Mouse (Mus musculus) heart, adult 8-10 months (tissue): Measurements from ENCODE around the gene Otud7a. TPM values are rescaled to one million over a fixed set of nuclear protein-coding genes. Genes with fewer than 3 reads are reported as not detected.
A peak's percentile ranks its signal among the peaks of the same experiment; 100 is the strongest.

Source experiments
- DNase-seq: peaks from one replicate; pipeline ENCODE4 v3.0.0; 2022; ENCODE audit warnings: low spot score
- total RNA-seq, 4 experiments: library from RNA; stranded (reverse); gene quantifications; 2 replicates each; pipeline ENCODE4 v1.2.4; 2022

Gene Otud7a
- total RNA-seq, 4 experiments from 2014 or later, result 0.12 TPM; not detected in 3

DNA sequence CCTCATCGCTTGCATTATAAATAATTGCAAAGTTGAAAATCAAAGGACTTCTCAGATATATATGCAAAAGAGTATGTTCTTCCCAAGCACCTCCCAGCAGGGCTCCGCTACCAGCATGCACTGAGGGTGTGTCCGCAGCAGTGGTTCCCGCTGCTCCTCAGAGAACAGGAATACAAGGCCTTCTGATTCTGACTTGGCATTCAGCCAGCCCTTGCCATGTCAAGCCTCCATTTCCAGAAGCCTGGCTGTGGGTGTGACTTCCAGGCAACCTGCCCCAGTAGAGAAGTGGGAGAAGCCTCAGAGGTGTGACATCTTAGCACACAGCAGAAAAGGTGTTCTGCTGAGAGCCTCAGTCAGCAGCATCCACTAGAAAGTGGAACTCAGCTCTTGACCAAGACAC is 253.4 kb downstream of the Otud7a start:
- no peak for DNase-seq

DNA sequence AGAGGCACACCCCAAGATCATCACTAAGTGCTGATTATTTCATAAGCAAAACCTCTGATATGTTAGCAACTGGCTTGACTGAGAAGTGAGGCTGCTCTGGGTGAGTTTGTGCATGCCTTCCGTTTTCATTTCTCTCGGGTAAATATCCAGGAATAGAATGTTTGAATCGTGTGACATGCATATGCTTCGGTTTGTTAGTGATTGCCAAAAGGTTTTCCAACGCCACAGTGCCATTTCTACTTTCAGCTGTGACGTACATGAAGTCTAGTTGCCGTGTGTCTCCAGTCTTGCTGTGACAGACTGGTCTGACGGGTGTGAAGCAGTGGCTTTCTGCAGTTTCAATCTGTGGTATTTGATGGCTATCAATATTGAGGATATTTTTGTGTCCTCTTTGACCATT is 273.4 kb downstream of the Otud7a start:
- DNase-seq, result no peak

DNA sequence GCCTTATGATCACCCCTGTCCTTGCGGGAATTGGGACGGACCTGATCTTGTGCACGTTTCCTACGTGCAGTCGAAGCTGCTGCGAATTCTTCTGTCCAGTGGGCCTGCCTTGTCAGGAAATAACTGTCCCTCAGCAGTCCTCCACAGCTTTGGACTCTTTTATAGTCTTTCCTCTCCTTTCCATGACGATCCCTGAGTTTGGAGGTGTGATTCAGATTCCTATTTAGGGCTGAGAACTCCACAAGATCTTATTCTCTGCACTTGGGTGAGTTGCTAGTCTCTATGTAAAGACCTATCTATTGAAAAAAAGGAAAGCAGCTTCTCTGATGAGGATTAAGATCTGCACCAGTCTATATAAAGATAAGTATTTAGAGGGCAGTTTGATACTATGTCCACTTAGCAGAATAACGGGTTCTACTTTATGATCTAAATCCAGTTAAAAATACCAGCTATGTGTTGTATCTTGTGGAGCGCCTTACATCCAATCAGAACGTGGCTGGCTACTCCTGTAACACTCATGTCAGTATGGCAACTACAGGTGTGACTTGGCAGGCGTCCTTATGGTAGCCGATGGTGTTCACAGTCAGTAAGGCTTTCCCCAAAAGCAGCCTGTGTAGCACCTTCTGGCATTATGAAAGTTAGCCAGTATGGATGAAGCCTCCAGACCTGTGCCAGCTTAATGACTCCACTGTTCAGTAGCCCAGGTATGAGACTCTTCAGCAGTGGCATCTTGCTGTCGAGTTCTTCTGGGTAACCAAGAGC is 274.8 kb downstream of the Otud7a start:
- DNase-seq, result no peak

DNA sequence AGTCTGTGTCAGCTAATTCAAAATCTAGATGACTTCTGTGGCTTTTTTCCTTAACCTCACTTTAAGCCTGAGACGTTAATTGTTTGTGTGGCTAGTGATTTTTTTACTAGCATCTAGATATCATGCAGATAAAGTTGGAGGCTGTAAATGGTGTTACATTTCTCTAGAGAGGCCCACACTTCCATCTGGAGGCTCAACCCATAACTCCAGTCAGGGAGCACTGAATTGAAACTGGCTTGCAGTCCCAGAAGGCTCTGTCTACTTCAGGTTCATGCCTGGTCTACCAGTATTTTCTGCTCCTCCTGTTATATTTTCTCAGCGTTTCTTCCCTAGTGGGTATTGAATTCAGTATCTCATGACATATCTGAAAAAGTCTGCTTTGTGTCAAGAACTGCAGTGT is 276.1 kb downstream of the Otud7a start:
- no peak for DNase-seq

DNA sequence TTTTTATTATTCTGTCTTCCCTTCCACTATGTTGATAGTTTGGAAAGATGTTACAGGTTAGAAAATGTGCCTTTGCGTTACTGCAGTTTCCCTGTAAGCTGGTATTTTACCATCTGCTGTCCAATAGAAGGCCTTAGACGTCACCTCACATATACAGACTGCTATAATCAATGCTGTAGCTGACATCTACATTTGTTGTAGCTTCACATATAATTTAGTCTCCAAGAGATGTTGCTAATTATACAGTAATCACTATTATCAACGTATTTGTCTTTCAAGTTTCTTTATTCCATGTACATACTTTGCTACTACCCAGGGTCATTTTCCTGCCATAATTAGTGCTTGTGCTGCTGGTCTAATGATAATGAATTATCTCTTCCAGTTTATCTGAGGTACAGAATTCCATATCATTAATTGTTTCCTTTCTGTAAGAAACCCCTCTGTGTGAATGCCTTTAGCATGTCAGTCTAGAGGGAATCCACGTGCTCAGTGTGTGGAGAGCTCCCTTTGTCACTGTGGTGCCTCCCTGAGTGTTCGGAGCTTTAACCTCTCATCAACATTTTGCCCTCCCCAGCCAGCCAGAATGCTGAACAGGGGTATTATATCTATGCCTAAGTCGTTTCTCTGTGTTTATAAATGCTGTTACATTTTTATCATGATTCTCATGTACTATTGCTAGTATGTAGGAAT is 280.6 kb downstream of the Otud7a start:
- no peak for DNase-seq

DNA sequence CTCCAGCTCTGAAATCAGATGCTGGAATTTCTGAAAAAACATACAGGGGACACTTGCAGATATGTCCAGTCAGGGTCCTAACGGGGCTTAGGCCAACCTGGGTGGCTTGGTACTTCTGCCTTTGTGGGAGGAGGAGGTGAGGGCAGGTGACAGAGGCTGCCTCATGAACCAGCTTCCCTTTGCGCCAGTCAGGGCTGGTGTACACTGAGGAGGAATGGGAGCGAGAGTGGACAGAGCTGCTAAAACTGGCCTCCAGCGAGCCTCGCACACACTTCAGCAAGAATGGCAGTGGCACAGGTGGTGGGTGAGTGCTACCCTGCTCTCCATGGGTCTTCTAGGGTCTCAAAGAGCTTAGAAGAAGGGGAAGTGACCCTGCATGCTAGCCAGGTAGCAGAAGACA is 285.1 kb downstream of the Otud7a start:
- DNase-seq, result no peak

DNA sequence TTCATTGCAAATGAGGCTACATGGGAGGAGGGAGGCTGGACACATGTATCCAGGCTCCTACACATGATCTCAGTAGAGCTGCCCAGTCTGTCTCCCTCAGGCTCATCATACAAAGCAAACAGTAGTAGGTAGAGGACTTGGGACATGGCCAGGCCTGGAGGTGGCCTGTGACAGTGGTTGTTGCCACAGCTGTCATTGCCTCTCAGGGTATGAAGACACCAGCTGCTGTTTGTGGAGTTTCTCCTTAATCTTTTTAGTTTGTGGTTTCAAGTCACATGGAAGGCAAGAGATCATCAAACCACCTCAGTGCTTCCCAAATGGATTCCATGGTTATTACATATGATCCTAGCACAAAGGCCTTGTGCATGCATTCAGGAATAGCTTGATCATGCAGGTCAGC is 285.5 kb downstream of the Otud7a start:
- no peak for DNase-seq

DNA sequence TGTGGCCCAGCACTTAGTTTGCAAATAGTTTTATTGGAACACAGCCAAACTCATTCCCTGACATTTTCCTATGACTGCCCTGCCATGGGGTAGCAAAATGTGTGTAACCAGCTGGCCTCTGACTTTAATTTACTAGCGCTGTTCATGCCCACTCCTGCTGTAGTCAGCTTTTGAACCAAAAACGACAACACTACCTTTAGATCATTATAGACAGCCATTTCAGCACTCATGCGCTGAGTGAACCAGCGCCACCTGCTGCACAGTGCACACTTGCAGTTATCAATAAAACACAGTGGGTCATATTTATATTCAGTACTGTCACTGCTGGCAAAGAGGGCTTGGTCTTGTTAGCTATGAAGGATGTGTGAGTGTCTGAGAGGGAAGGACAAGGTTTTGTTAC is 293.2 kb downstream of the Otud7a start:
- no peak for DNase-seq

DNA sequence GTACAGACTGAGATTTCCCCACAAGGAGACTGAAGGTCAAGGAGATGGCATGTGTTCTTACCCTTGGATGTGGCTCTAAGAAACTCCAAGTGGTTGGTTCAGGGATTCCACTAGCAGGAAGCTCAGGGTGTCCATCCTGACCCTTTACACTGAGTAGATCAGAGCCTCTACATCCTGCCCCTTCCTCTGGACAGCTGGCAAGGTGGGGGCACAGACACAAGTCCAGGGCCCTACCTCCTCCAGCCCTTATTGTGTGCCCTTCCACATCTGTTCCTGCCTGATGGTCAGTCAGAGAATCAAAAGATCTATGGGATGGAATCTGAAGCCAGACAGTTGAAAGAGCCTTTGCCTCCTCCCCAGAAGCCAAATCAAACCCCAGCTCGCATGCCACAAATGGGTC is 293.6 kb downstream of the Otud7a start:
- no peak for DNase-seq

DNA sequence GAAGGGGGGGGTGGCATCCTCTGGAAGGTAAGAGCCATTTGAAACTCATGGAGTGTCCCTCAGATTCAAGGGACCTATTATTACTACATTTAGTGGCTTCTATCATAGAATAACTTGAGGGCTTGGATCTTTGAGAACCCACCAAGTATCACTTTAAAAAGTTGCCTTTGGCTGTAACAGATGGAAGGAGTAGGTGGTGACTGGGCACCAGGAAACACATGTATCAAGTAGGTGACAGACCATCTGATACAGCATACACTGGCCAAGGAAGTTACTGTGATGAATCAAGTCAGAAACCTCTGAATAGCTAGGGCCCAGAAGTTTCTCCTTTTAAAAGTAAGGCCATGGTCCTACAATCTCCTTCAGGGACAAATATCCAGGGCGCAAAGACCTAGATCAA is 298.6 kb downstream of the Otud7a start:
- no peak for DNase-seq

DNA sequence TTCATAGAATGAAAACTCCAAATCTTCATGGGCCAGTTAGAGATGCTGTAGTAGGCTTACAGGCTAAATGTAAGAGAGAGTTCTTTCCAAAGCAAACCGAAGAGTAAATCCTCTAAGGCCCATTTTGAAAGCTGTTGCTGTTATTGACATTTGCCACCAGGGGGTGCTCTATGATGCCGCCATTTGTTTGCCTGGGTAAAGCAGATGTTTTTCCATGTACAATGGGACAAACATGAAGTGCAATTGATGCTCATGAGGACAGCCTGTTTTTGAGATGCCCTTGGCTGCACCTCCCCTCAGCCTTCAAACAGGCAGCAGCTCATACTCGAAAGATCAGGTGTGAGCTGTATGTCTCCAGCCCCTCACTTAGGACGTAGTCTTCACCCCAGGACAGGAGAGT is 307.5 kb downstream of the Otud7a start:
- DNase-seq, result peak; percentile 46

DNA sequence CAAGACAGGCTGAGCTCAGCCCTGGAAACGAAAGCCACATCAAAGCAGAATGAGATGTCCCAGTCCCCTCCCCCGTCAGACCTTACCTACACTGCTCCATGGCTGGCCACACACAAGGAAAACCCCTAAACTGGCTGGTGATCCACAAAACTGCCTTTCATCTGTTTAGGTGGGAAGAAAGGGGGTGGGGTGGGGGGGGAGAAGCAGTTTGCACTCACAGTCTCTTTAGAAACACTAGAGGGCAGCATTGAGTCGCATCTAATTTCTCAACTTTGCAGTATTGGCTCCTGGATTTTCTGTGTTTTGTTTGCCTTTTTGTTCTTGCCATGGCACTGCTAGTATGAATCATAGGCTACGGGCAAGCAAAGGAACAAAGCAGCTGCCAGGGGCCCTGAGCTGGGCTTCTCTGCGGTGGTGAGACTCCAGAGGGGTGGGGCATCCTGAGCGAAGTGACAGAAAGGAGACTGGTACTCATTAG is 308.8 kb downstream of the Otud7a start:
- peak; percentile 54 for DNase-seq

DNA sequence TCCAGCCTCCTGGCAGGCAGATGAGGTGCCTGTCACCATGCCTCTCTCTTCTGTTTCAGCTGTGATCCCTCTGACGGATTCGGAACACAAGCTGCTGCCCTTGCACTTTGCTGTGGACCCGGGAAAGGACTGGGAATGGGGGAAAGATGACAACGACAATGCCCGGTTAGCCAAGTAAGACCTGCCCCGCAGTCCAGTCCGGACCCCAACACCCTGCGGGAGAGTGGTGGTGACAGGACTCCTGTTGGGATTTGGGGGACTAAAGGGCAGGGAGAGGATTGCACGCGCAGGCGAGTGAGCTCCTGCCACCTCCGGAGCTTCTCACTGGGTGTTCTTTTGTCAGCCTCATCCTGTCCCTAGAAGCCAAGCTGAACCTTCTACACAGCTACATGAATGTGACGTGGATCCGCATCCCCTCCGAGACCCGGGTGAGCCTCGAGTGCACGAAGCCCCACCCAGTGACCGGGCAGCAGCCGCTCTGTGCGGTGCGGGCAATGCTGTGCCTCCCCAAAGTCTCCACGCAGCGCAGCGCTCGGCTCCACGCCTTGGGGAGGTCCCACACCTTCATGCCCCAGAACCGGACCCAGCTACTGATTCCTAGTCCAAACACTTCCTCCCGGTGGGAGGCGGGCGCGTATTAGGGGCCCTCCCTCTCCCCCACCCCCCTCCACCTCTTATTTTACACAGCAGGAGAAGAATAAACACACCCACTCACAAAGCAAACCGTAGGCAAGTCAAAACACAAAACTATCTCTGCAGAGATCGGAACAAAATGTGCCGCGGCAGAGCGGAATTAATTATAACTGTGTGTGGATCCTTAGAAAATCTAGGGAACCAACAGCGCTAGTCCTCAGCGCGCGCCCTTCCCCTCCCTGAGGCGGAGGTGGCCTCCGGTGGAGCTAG is 310.3 kb downstream of the Otud7a start:
- peak; percentile 19 for DNase-seq

DNA sequence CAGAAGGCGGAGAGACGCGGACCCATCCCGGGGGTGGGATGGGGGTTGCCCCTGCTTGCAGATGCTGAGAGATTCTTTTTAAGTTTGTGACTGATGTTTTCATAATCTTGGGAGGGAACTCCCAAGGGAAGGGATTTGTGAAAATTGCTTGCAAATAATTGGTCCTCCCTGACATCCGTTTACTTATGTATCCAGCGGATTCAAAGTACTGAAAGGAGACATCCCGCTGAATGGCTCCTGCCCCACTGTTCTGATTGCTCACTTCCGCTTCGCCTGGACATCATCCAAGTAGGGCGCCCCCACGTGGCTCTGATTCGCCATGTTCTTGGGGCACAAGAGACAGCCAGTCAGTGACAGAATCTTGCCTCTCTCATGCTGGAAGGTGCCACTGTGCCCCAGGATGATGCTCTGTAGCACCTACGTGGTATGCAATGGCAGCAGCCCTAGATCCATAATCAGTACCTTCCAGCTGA is 311.0 kb downstream of the Otud7a start:
- DNase-seq, result peak; percentile 89

DNA sequence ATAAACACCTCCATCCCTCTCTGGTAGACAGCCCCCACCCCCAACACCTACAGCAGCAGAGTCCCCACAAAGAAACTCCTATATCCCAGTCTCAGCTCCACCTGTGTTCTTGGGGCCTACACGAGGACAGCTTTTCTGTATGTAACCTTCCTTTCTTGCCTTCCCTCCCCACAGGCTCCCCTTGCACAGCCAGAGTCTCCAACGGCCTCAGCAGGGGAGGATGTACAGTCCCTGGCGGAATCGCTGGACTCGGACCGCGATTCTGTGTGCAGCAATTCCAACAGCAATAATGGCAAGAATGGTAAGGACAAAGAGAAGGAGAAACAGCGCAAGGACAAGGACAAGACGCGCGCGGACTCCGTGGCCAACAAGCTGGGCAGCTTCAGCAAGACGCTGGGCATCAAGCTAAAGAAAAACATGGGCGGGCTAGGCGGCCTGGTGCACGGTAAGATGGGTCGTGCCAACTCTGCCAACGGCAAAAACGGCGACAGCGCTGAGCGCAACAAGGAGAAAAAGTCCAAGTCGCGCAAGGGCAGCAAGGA is 312.7 kb downstream of the Otud7a start:
- no peak for DNase-seq

DNA sequence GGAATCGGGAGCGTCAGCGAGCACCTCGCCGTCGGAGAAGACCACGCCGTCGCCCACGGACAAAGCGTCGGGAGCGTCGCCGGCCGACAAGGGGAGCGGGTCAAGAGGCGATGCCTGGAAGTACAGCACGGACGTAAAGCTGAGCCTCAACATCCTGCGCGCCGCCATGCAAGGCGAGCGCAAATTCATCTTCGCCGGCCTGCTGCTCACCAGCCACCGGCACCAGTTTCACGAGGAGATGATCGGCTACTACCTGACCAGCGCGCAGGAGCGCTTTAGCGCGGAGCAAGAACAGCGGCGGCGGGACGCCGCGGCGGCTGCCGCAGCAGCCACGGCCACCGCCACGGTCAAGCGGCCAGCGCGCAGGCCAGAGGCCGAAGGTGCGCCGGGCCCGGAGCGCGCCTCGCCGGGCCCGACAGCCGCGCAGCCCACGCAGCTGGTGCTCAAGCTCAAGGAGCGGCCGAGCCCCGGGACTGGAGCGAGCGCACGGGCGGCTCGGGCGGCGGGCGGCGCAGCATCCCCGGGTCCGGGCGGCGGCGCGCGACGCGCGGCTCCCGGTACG is 313.2 kb downstream of the Otud7a start:
- DNase-seq, result no peak

DNA sequence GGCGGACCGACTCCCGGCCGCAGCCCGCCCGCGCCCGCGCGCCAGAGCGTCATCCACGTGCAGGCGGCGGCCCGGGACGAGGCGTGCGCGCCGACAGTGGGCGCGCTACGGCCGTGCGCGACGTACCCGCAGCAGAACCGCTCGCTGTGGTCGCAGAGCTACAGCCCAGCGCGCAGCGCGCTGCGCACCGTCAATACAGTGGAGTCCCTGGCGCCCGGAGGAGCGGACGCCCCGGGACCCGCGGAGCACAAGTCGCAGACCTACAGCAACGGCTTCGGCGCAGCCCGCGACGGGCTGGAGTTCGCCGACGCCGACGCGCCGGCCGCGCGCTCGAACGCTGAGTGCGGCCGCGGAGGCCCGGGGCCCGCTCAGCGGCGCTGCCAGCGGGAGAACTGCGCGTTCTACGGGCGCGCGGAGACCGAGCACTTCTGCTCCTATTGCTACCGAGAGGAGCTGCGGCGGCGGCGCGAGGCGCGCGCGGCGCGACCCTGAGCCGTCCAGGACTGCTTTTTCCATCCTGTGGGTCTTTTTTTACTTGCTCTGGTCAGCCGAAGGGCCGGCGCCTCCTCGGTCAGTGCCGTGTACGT is 313.8 kb downstream of the Otud7a start:
- no peak for DNase-seq

DNA sequence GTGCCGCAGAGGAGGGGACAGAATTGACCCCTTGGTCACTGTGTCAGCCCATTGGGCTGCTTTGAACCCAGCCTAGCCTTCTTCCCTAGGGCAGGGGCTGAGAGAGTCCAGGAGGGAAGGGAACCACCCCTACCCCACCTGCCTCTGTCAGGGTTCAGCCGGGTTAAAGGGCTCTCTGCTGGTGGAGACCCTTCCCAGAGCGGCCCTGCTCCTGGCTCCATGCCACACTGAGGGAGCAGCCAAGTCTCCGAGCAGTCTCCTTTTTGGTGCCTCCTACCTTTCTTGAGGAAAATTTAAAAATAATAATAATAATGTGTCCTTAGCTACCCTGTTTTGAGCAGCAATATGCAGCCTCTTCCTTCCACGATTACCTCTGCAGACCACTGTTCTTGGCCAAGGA is 315.1 kb downstream of the Otud7a start:
- no peak for DNase-seq

DNA sequence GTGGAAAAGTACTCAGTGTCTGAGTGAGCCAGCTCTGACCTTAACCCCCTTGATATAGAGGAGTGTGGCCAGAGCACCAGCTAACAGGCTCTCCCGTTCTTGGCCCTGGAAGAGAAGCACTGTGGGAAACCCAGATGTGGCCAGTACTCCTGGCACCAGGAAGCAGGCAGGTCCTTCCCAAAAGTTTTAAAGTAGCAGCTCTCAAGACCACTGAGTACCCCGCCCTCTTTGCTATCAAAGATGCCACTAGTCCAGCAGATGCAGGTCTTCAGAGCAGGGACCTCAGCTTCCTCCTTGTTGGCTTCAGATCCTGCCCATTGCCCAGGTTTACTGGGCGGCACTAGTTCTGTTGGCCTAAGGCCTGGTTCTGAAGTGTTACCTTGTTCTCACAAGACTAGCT is 318.0 kb downstream of the Otud7a start:
- DNase-seq, result no peak

DNA sequence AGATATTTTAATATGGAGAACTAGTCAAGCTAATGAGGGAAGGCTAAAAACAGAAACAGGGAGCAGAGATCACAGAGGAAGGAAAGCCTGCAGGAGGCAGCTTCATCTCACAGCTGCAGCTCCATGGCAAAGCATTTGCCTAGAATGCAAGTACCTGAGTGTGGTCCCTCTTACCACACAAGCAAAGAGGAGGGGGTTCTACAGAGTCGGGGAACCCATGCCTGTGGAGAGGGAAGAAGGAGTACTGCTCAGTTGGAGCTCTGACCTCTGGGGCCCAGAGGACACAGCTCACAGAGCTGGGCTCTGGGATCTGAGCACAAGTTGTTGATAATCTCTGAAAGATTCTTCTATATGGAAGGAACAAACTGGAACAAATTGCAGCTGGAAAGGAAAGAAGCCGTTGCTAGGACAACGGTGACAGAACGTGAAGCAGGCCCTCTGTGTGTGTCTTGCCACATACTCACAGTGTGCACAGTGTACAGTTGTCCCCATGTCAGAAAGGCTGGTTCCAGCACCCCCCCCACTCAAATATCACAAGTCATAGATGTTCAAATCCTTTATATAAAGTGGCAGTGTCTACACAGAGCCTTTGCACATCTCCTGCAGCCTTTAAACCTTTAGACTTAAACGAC is 324.0 kb downstream of the Otud7a start:
- no peak for DNase-seq

DNA sequence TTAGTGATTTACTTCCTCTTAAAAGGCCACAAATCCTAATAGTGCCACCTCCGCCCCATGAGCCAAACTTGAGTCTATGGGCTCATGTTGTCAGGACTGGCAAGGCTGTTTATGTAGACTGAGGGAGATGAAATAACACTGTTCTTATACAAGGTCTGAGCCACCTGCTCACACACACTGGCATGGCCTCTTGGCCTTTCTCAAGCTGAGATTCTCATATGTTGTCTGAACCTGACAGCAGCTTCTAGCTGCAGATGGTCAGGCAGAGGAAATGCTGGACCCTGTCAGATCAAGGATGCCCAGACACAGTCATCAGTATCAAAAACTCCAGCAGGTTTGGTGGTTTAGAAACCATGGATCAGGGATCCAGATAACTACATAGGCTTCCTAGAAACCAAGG is 328.7 kb downstream of the Otud7a start:
- no peak for DNase-seq
